Mouse (Mus musculus): ENCODE measurements around the gene Plcb3. TPM values are rescaled to one million over a fixed set of nuclear protein-coding genes. Genes with fewer than 3 reads are reported as not detected.

The Plcb3 gene
- polyA plus RNA-seq, 1 experiment from 2014 or later: 31.8 TPM

Small RNAs within 50 kb of the gene (microRNA-seq; reads per million reads assigned to microRNA genes)
- 2.2 reads per million for gene Mir6990

Other genes starting within 250 kb of the Plcb3 start
- gene Rps6ka4, start 135.8 kb downstream of the Plcb3 start, polyA plus RNA-seq (2015; fragmentation: Nextera tagmentation; extraction: Ambion mirVana): 40.3 and 43.7 TPM in 2 replicates
- 0.83 and 1.3 TPM in 2 replicates for gene Ccdc88b, start 118.3 kb downstream of the Plcb3 start, polyA plus RNA-seq (2015; fragmentation: Nextera tagmentation; extraction: Ambion mirVana)
- gene Trmt112, start 66.8 kb downstream of the Plcb3 start, polyA plus RNA-seq (2015; fragmentation: Nextera tagmentation; extraction: Ambion mirVana): 77.8 and 79.0 TPM in 2 replicates
- gene Prdx5, start 66.4 kb downstream of the Plcb3 start, polyA plus RNA-seq (2015; fragmentation: Nextera tagmentation; extraction: Ambion mirVana): 550 and 643 TPM in 2 replicates
- 14.4 and 16.9 TPM in 2 replicates for gene Esrra, start 54.7 kb downstream of the Plcb3 start, polyA plus RNA-seq (2015; fragmentation: Nextera tagmentation; extraction: Ambion mirVana)
- 2.5 and 3.3 TPM in 2 replicates for gene Catsperz, start 51.1 kb downstream of the Plcb3 start, polyA plus RNA-seq (2015; fragmentation: Nextera tagmentation; extraction: Ambion mirVana)
- 0.44 and 0.81 TPM in 2 replicates for gene Kcnk4, start 42.0 kb downstream of the Plcb3 start, polyA plus RNA-seq (2015; fragmentation: Nextera tagmentation; extraction: Ambion mirVana)
- gene Bad, start 34.6 kb downstream of the Plcb3 start, polyA plus RNA-seq (2015; fragmentation: Nextera tagmentation; extraction: Ambion mirVana): 67.7 and 73.8 TPM in 2 replicates
- 23.7 and 24.3 TPM in 2 replicates for gene Gpr137, start 34.0 kb downstream of the Plcb3 start, polyA plus RNA-seq (2015; fragmentation: Nextera tagmentation; extraction: Ambion mirVana)
- gene Ppp1r14b, start 1.5 kb downstream of the Plcb3 start, polyA plus RNA-seq (2015; fragmentation: Nextera tagmentation; extraction: Ambion mirVana): 81.0 and 92.9 TPM in 2 replicates
- 74.7 and 85.4 TPM in 2 replicates for gene Fkbp2, start 4.0 kb upstream of the Plcb3 start, polyA plus RNA-seq (2015; fragmentation: Nextera tagmentation; extraction: Ambion mirVana)
- 34.4 and 38.7 TPM in 2 replicates for gene Vegfb, start 11.2 kb upstream of the Plcb3 start, polyA plus RNA-seq (2015; fragmentation: Nextera tagmentation; extraction: Ambion mirVana)
- gene Dnajc4, start 16.1 kb upstream of the Plcb3 start, polyA plus RNA-seq (2015; fragmentation: Nextera tagmentation; extraction: Ambion mirVana): 26.6 and 32.5 TPM in 2 replicates
- gene Nudt22, start 19.6 kb upstream of the Plcb3 start, polyA plus RNA-seq (2015; fragmentation: Nextera tagmentation; extraction: Ambion mirVana): 17.2 and 19.9 TPM in 2 replicates
- 10.9 and 11.3 TPM in 2 replicates for gene Trpt1, start 19.7 kb upstream of the Plcb3 start, polyA plus RNA-seq (2015; fragmentation: Nextera tagmentation; extraction: Ambion mirVana)
- 7.1 and 19.9 TPM in 2 replicates for gene Fermt3, start 43.0 kb upstream of the Plcb3 start, polyA plus RNA-seq (2015; fragmentation: Nextera tagmentation; extraction: Ambion mirVana)
- gene Stip1, start 63.5 kb upstream of the Plcb3 start, polyA plus RNA-seq (2015; fragmentation: Nextera tagmentation; extraction: Ambion mirVana): 79.0 and 85.8 TPM in 2 replicates
- gene Macrod1, start 80.3 kb upstream of the Plcb3 start, polyA plus RNA-seq (2015; fragmentation: Nextera tagmentation; extraction: Ambion mirVana): 5.4 and 6.9 TPM in 2 replicates
- 0.68 and 0.73 TPM in 2 replicates for gene Flrt1, start 129.3 kb upstream of the Plcb3 start, polyA plus RNA-seq (2015; fragmentation: Nextera tagmentation; extraction: Ambion mirVana)
- gene Otub1, start 229.8 kb upstream of the Plcb3 start, polyA plus RNA-seq (2015; fragmentation: Nextera tagmentation; extraction: Ambion mirVana): 112 and 117 TPM in 2 replicates
- 1,989 and 2,052 TPM in 2 replicates for gene Cox8a, start 241.1 kb upstream of the Plcb3 start, polyA plus RNA-seq (2015; fragmentation: Nextera tagmentation; extraction: Ambion mirVana)